Mouse (Mus musculus): Measurements from ENCODE around the gene Plekhm2.

Gene Plekhm2

GRCm38 (mm10) chr4:141609538-141609937 is 55.2 kb downstream of the Plekhm2 start:
- DNase-seq (ENCODE audit: extremely low spot score, low spot score) = no peak

- no peak for DNase-seq (ENCODE audit: extremely low spot score, low spot score)
Observed at GRCm38 (mm10) chr4:141605861-141606260, 58.8 kb downstream of the Plekhm2 start, which contains the start of gene Fblim1. TSS of gene Fblim1 (minus strand) at chr4:141606096.

GRCm38 (mm10) chr4:141605421-141605820 is 59.3 kb downstream of the Plekhm2 start:
- no peak for DNase-seq (ENCODE audit: extremely low spot score, low spot score)

- no peak for DNase-seq (ENCODE audit: extremely low spot score, low spot score)
Observed at GRCm38 (mm10) chr4:141604493-141604892, 60.2 kb downstream of the Plekhm2 start.

- DNase-seq (ENCODE audit: extremely low spot score, low spot score) = no peak
Observed at GRCm38 (mm10) chr4:141603921-141604320, 60.8 kb downstream of the Plekhm2 start.

- DNase-seq (ENCODE audit: extremely low spot score, low spot score) = no peak
Observed at GRCm38 (mm10) chr4:141602523-141603223, 62.0 kb downstream of the Plekhm2 start.

- no peak for DNase-seq (ENCODE audit: extremely low spot score, low spot score)
Observed at GRCm38 (mm10) chr4:141601148-141601862, 63.4 kb downstream of the Plekhm2 start.

GRCm38 (mm10) chr4:141600364-141600763 is 64.3 kb downstream of the Plekhm2 start:
- no peak for DNase-seq (ENCODE audit: extremely low spot score, low spot score)

- peak; percentile 72 for DNase-seq (ENCODE audit: extremely low spot score, low spot score)
Observed at GRCm38 (mm10) chr4:141599251-141600141, 65.2 kb downstream of the Plekhm2 start.

- DNase-seq (ENCODE audit: extremely low spot score, low spot score) = no peak
Observed at GRCm38 (mm10) chr4:141598894-141599250, 65.8 kb downstream of the Plekhm2 start.

GRCm38 (mm10) chr4:141598199-141598893 is 66.4 kb downstream of the Plekhm2 start:
- peak; percentile 65 for DNase-seq (ENCODE audit: extremely low spot score, low spot score)

GRCm38 (mm10) chr4:141596700-141597328 is 67.9 kb downstream of the Plekhm2 start:
- DNase-seq (ENCODE audit: extremely low spot score, low spot score) = no peak

GRCm38 (mm10) chr4:141595605-141596268 is 69.0 kb downstream of the Plekhm2 start:
- DNase-seq (ENCODE audit: extremely low spot score, low spot score) = no peak

- DNase-seq (ENCODE audit: extremely low spot score, low spot score) = no peak
Observed at GRCm38 (mm10) chr4:141595138-141595537, 69.6 kb downstream of the Plekhm2 start.

- no peak for DNase-seq (ENCODE audit: extremely low spot score, low spot score)
Observed at GRCm38 (mm10) chr4:141591547-141591946, 73.2 kb downstream of the Plekhm2 start.

- no peak for DNase-seq (ENCODE audit: extremely low spot score, low spot score)
Observed at GRCm38 (mm10) chr4:141583919-141584318, 80.8 kb downstream of the Plekhm2 start.

GRCm38 (mm10) chr4:141581051-141581450 is 83.6 kb downstream of the Plekhm2 start:
- DNase-seq (ENCODE audit: extremely low spot score, low spot score) = no peak

GRCm38 (mm10) chr4:141578833-141579232 is 85.9 kb downstream of the Plekhm2 start:
- no peak for DNase-seq (ENCODE audit: extremely low spot score, low spot score)

- no peak for DNase-seq (ENCODE audit: extremely low spot score, low spot score)
Observed at GRCm38 (mm10) chr4:141576877-141577276, 87.8 kb downstream of the Plekhm2 start.

GRCm38 (mm10) chr4:141576404-141576803 is 88.3 kb downstream of the Plekhm2 start:
- no peak for DNase-seq (ENCODE audit: extremely low spot score, low spot score)

Measured in neural tube, embryonic 10.5 days (tissue).